Mouse (Mus musculus): ENCODE measurements around the gene Flnb. TPM values are rescaled to one million over a fixed set of nuclear protein-coding genes. Genes with fewer than 3 reads are reported as not detected.

Gene Flnb
- total RNA-seq, 2 experiments from 2014 or later: 42.8 to 47.3 TPM

DNA sequence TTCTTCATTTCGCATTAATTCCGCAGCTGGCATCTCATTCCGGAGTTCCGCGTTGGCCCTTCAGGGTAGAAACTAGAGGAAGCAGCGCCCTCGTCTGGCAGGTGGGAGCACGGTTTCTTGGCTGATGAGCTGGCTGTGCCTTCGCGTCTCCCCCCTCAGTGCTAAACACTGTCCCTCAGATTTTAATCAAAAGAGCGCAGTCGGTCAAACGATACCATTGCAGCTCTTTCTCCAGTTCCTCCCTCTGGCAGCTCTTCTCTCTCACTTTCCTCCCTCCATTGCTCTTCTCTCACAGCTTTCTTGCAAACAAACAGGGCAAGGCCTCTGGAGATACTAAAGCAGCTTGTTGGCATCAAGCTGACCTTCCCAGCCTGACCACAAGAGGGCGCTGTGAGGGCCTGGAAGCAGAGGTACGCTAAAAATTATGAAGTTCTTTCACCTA, 179.5 kb downstream of the Flnb start:
- peak; percentile 93 for DNase-seq

DNA sequence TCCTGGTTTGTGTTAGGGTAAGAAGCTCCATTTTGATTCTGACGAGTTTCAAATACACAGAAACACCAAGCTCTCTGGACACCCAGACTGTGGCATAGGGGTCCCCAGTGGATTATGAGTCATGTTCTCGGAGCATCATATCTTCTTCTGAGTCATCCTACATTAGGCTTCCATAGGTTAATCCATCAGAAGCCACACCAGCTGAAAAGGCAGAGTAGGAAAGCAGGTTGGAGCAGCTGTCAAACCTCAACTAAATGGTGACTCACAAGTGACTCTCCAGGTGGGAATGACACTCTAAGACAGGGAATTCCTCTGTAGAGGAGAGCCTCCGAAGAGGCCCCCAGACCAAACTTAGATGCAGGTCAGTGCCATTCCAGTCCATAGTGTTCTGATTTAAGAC, 181.3 kb downstream of the Flnb start:
- DNase-seq: no peak

DNA sequence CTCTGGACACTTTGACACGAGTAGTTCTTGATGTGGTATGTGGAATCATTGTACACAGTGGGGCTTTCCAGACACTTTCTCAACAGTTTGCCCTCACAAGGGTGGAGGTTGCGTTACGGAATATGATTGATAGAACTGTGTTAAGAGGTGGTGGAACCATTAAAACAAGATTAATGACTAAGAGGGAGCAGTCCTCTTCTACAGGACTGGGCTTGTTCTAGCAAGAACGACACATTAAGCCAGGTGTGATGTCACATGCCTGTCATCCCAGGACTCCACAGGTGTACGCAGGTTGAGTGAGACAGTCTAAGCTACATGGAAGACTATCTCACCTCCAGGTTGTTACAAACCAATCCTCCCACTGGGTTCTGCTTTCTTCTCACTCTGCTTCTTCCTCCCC, 181.7 kb downstream of the Flnb start:
- DNase-seq: no peak

DNA sequence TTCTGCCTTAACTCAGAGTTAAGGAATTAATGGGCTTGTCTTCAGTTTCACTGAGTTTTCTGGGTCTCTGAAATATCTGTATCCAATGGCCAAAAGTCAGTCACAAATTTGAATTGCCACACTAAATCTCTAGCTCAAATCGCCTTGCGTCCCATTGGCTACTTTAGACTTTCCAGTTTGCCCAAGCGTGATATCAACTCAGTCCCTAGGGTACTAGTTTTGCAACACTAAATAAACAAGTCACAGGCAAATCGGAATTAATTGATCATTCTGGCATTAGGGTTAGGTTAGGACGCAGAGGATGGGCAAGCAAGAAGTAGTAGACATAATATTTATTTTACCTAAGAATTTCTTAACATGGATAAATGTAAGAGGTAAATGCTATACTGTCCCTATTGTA, 182.5 kb downstream of the Flnb start:
- DNase-seq: no peak

Other genes with a start within 250 kb of the Flnb start
- 1 to 10 TPM; 3.8 to 5.9 TPM for gene Gm3558, start 249.4 kb upstream of the Flnb start, total RNA-seq (2021)
- gene Gm10338, start 222.4 kb upstream of the Flnb start, total RNA-seq (2021): not detected
- not detected for gene Gm10128, start 174.0 kb upstream of the Flnb start, total RNA-seq (2021)
- not detected for gene Gm26661, start 26.4 kb upstream of the Flnb start, total RNA-seq (2021)
- gene Gm45521, start 139.3 kb downstream of the Flnb start, total RNA-seq (2021): not detected
- not detected for gene Dnase1l3, start 176.6 kb downstream of the Flnb start, total RNA-seq (2021)
- gene Abhd6, start 184.9 kb downstream of the Flnb start, total RNA-seq (2021): 1 to 10 TPM; 5.1 to 5.8 TPM